Mouse (Mus musculus): ENCODE measurements around the gene Nol9. TPM values are rescaled to one million over a fixed set of nuclear protein-coding genes. Genes with fewer than 3 reads are reported as not detected.

The Nol9 gene
- polyA plus RNA-seq, 1 experiment from 2014 or later: 47.3 TPM

DNA sequence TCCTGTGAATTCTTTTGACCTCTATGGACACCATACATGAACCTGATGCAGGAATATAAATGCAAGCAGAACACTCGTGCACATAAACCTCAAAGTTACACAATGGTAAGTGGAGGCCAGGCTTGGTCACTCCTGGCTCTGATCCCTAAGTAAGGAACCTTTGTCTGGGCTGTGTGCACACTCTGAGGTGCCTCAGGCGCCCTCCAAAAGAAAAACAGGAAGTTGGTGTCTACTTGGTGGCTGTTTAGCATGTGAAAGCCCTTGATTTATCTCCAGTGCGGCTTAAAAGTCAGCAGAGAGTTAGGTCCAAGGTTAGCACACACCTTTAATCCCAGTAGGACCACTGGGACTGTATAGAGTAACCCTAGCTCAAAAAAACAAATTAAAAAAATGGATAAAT lies 39.6 kb upstream of the Nol9 start:
- 55% methylated on average over 3 of the region's 3 CpGs for WGBS
- H3K4me3 ChIP-seq (ENCODE audit: low read length): no peak overlapping the region
- no peaks in the 10 kb centered on the region for H3K36me3 ChIP-seq (ENCODE audit: control insufficient read depth, insufficient read depth, low read length)
- no peaks in the 10 kb centered on the region for H3K9me3 ChIP-seq (ENCODE audit: control insufficient read depth, low read length)
- no peak overlapping the region for H3K4me2 ChIP-seq (replicated peaks; ENCODE audit: low read depth, low read length)
- H3K9ac ChIP-seq (ENCODE audit: low read depth, low read length): no peak overlapping the region
- peaks cover 11% of the 10 kb centered on the region; the same call in 1 of the 2 replicates for H3K4me1 ChIP-seq (ENCODE audit: control insufficient read depth, insufficient read depth, low read length)
- no peaks in the 10 kb centered on the region for H3K27me3 ChIP-seq (ENCODE audit: control insufficient read depth, insufficient read depth, low read length)
- no peak for ATAC-seq (ENCODE audit: low FRiP score, low TSS enrichment)
- H3K27ac ChIP-seq (ENCODE audit: low read depth, low read length): no peak overlapping the region

- WGBS: 17% methylated on average over 4 of the region's 4 CpGs
- no peak for ATAC-seq (ENCODE audit: low FRiP score, low TSS enrichment)
- no peaks in the 10 kb centered on the region for H3K36me3 ChIP-seq (ENCODE audit: control insufficient read depth, insufficient read depth, low read length)
- no peaks in the 10 kb centered on the region for H3K27me3 ChIP-seq (ENCODE audit: control insufficient read depth, insufficient read depth, low read length)
- no peak overlapping the region for H3K9ac ChIP-seq (ENCODE audit: low read depth, low read length)
- no peak overlapping the region for H3K4me2 ChIP-seq (replicated peaks; ENCODE audit: low read depth, low read length)
- peaks cover 11% of the 10 kb centered on the region; the same call in 1 of the 2 replicates for H3K4me1 ChIP-seq (ENCODE audit: control insufficient read depth, insufficient read depth, low read length)
- no peak overlapping the region for H3K27ac ChIP-seq (ENCODE audit: low read depth, low read length)
- no peaks in the 10 kb centered on the region for H3K9me3 ChIP-seq (ENCODE audit: control insufficient read depth, low read length)
- H3K4me3 ChIP-seq (ENCODE audit: low read length): no peak overlapping the region
Observed at GRCm38 (mm10) chr4:152000906-152001305, 38.2 kb upstream of the Nol9 start.

DNA sequence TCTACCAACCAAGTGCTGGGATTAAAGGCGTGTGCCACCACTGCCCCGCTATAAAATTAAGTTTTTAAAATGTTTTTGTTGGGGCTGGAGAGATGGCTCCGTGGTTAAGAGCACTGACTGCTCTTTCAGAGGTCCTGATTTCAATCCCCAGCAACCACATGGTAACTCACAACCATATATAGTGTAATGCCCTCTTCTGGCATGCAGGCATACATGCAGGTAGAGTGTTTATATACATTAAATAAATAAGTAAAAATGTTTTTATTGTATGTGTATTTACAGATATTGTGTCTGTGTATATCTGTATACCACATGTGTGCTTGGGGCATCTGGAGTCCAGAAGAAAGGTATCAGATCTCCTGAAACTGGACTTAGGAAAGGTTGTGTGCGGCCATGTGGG lies 37.8 kb upstream of the Nol9 start:
- 69% methylated on average over 4 of the region's 4 CpGs for WGBS
- Histone ChIP-seq H3K4me3 (ENCODE audit: low read length) (no peak overlapping the region), H3K4me2 (replicated peaks; ENCODE audit: low read depth, low read length) (no peak overlapping the region), H3K36me3 (ENCODE audit: control insufficient read depth, insufficient read depth, low read length) (no peaks in the 10 kb centered on the region), H3K9ac (ENCODE audit: low read depth, low read length) (no peak overlapping the region), H3K27ac (ENCODE audit: low read depth, low read length) (no peak overlapping the region), H3K27me3 (ENCODE audit: control insufficient read depth, insufficient read depth, low read length) (no peaks in the 10 kb centered on the region), H3K4me1 (ENCODE audit: control insufficient read depth, insufficient read depth, low read length) (peaks cover 11% of the 10 kb centered on the region; the same call in 1 of the 2 replicates), H3K9me3 (ENCODE audit: control insufficient read depth, low read length) (no peaks in the 10 kb centered on the region)
- no peak for ATAC-seq (ENCODE audit: low FRiP score, low TSS enrichment)

- ATAC-seq (ENCODE audit: low FRiP score, low TSS enrichment): no peak
- Histone ChIP-seq H3K36me3 (ENCODE audit: control insufficient read depth, insufficient read depth, low read length) (no peaks in the 10 kb centered on the region), H3K4me3 (ENCODE audit: low read length) (no peak overlapping the region), H3K9me3 (ENCODE audit: control insufficient read depth, low read length) (no peaks in the 10 kb centered on the region), H3K4me1 (ENCODE audit: control insufficient read depth, insufficient read depth, low read length) (peaks cover 10% of the 10 kb centered on the region; the same call in 1 of the 2 replicates), H3K4me2 (replicated peaks; ENCODE audit: low read depth, low read length) (no peak overlapping the region), H3K27ac (ENCODE audit: low read depth, low read length) (no peak overlapping the region), H3K9ac (ENCODE audit: low read depth, low read length) (no peak overlapping the region), H3K27me3 (ENCODE audit: control insufficient read depth, insufficient read depth, low read length) (no peaks in the 10 kb centered on the region)
- 99% methylated on average over 3 of the region's 3 CpGs for WGBS
Observed at GRCm38 (mm10) chr4:152002063-152002462, 37.1 kb upstream of the Nol9 start.

- Histone ChIP-seq H3K27ac (ENCODE audit: low read depth, low read length) (no peak overlapping the region), H3K4me3 (ENCODE audit: low read length) (no peak overlapping the region), H3K27me3 (ENCODE audit: control insufficient read depth, insufficient read depth, low read length) (no peaks in the 10 kb centered on the region), H3K9me3 (ENCODE audit: control insufficient read depth, low read length) (no peaks in the 10 kb centered on the region), H3K36me3 (ENCODE audit: control insufficient read depth, insufficient read depth, low read length) (no peaks in the 10 kb centered on the region), H3K4me1 (ENCODE audit: control insufficient read depth, insufficient read depth, low read length) (peaks cover 26% of the 10 kb centered on the region), H3K9ac (ENCODE audit: low read depth, low read length) (no peak overlapping the region), H3K4me2 (replicated peaks; ENCODE audit: low read depth, low read length) (no peak overlapping the region)
- ATAC-seq (ENCODE audit: low FRiP score, low TSS enrichment): no peak
- WGBS: 77% methylated on average over 6 of the region's 6 CpGs
Observed at GRCm38 (mm10) chr4:152006137-152006536, 33.0 kb upstream of the Nol9 start.

DNA sequence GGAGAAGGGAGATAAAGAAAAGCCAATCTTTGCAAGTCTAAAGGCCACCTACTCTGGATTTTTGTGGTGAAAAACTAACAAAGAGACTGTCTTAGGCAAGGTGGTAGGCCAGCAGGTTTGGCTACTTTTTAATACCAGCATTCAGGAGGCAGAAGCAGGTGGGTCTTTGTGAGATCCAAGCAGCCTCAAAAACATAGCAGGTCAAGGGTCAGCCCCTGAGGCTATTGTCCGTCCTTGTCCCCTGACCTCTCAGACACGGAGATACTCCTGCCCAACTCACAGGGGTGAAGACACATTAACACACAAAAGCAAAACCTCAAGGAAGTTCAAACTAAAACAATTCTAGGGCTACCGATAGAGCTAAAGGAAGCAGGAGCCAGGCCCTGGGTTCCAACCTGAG lies 32.3 kb upstream of the Nol9 start:
- Histone ChIP-seq H3K36me3 (ENCODE audit: control insufficient read depth, insufficient read depth, low read length) (no peaks in the 10 kb centered on the region), H3K4me1 (ENCODE audit: control insufficient read depth, insufficient read depth, low read length) (peaks cover 28% of the 10 kb centered on the region), H3K4me2 (replicated peaks; ENCODE audit: low read depth, low read length) (no peak overlapping the region), H3K27ac (ENCODE audit: low read depth, low read length) (no peak overlapping the region), H3K9ac (ENCODE audit: low read depth, low read length) (no peak overlapping the region), H3K9me3 (ENCODE audit: control insufficient read depth, low read length) (no peaks in the 10 kb centered on the region), H3K27me3 (ENCODE audit: control insufficient read depth, insufficient read depth, low read length) (no peaks in the 10 kb centered on the region), H3K4me3 (ENCODE audit: low read length) (no peak overlapping the region)
- WGBS: 39% methylated on average over 3 of the region's 3 CpGs
- ATAC-seq (ENCODE audit: low FRiP score, low TSS enrichment): no peak

DNA sequence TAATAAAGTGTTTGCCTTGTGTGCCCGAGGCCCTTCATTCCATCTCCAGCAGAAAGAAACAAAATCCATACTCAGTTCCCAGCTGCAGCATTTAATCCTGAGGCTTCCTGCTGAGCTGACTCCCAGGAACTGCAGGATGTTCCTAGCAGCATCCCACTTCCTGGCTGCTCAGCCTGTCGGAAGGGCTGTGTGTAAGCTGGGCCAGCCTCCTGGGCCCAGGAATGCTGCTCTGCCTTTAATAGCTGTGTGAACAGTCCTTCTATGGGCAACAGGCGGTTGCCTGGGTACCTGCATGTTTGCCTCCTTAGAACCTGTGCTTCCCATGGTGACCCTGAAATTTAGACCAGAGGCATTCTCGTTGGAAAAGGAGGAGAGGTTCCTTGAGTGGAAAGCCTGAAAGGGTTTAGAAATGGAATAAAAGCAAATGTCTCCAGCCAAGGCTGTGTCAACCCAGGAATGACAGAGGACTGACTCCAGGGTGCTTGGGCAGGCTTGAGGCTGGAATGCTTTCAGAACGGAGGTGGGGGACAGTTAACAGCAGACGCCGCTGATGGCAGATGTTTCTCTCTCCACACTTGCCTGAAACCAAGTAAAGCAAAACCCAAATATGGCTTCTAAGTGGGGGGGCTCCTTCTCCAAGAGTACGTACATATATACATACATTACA lies 31.5 kb upstream of the Nol9 start:
- Histone ChIP-seq H3K9ac (ENCODE audit: low read depth, low read length) (peak overlapping the region; percentile 72; the same call in 1 of the 2 replicates), H3K27me3 (ENCODE audit: control insufficient read depth, insufficient read depth, low read length) (no peaks in the 10 kb centered on the region), H3K36me3 (ENCODE audit: control insufficient read depth, insufficient read depth, low read length) (0 out of 2 replicates have a peak, but pooled peaks cover 4% of the 10 kb centered on the region), H3K4me3 (ENCODE audit: low read length) (peak overlapping the region; percentile 81), H3K4me1 (ENCODE audit: control insufficient read depth, insufficient read depth, low read length) (peaks cover 28% of the 10 kb centered on the region), H3K9me3 (ENCODE audit: control insufficient read depth, low read length) (no peaks in the 10 kb centered on the region), H3K27ac (ENCODE audit: low read depth, low read length) (no peak overlapping the region), H3K4me2 (replicated peaks; ENCODE audit: low read depth, low read length) (peak overlapping the region; percentile 98)
- ATAC-seq (ENCODE audit: low FRiP score, low TSS enrichment): no peak
- 11% methylated on average over 8 of the region's 8 CpGs for WGBS

DNA sequence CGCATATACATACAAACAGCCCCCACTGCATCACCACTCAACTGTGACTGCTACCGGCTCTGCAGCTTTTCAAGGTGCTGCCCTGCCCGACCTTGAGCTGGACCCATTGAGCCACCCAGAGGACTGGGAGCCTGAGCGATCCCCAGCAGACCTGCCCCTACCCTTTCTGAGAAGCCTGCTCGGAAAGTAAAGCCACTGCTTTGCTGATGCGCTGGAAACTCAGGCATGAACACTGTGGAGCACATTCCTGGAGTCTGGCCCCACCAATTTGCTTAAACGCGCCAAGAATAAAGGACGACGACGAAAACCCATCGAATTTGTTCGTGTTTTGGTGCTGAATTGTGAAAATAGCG lies 31.0 kb upstream of the Nol9 start:
- Histone ChIP-seq H3K4me1 (ENCODE audit: control insufficient read depth, insufficient read depth, low read length) (peaks cover 28% of the 10 kb centered on the region), H3K36me3 (ENCODE audit: control insufficient read depth, insufficient read depth, low read length) (peaks cover 8% of the 10 kb centered on the region; the same call in 1 of the 2 replicates), H3K27me3 (ENCODE audit: control insufficient read depth, insufficient read depth, low read length) (no peaks in the 10 kb centered on the region), H3K9ac (ENCODE audit: low read depth, low read length) (peak overlapping the region; percentile 72; the same call in 1 of the 2 replicates), H3K4me2 (replicated peaks; ENCODE audit: low read depth, low read length) (peak overlapping the region; percentile 98), H3K9me3 (ENCODE audit: control insufficient read depth, low read length) (no peaks in the 10 kb centered on the region), H3K4me3 (ENCODE audit: low read length) (peak overlapping the region; percentile 81), H3K27ac (ENCODE audit: low read depth, low read length) (0 out of 2 replicates have a peak overlapping the region, but pooled peaks have one; percentile 30)
- WGBS: under 1% methylated on average over 14 of the region's 14 CpGs
- ATAC-seq (ENCODE audit: low FRiP score, low TSS enrichment): no peak

DNA sequence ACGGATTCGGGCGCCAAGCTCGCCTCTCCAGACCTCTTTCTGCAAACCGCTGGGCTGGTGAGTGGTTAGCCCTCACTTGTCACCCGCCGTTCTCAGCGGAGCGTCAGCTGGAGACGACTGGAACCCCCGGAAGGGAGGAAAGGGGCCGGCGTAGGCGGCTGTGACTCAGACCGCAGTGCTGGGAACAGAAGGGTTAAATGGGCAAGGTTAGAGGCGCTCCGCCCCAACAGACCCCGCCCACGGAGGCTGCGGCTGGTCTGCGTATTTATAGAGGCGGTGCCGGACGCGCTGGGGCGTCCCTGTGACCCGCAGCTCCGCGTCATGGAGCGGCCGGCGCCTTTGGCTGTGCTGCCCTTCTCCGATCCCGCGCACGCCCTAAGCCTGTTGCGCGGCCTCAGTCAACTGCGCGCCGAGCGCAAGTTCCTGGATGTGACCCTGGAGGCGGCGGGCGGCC lies 30.5 kb upstream of the Nol9 start, which contains the start of gene Klhl21:
Klhl21 (plus strand) TSS at position 182 of the 454 bp plus-strand sequence.
- peak; percentile 91 for ATAC-seq (ENCODE audit: low FRiP score, low TSS enrichment)
- H3K4me1 ChIP-seq (ENCODE audit: control insufficient read depth, insufficient read depth, low read length): peaks cover 28% of the 10 kb centered on the region
- under 1% methylated on average over 45 of the region's 45 CpGs for WGBS

More for the DNA sequence above, 30.5 kb upstream of the Nol9 start, which contains the start of gene Klhl21:
- Histone ChIP-seq H3K9ac (ENCODE audit: low read depth, low read length) (peak within 1 kb of the TSS; percentile 72), H3K9me3 (ENCODE audit: control insufficient read depth, low read length) (no peaks in the 10 kb centered on the region), H3K4me3 (ENCODE audit: low read length) (peak within 1 kb of the TSS; percentile 81), H3K36me3 (ENCODE audit: control insufficient read depth, insufficient read depth, low read length) (peaks cover 13% of the 10 kb centered on the region), H3K4me2 (replicated peaks; ENCODE audit: low read depth, low read length) (peak within 1 kb of the TSS; percentile 98), H3K27me3 (ENCODE audit: control insufficient read depth, insufficient read depth, low read length) (no peaks in the 10 kb centered on the region), H3K27ac (ENCODE audit: low read depth, low read length) (peak within 1 kb of the TSS; percentile 83)
